8 mouse cellular contexts compared by ENCODE assay signal in genomic region chr15:79687175-79687574, GRCm38 (mm10). TPM values are rescaled to one million over a fixed set of nuclear protein-coding genes. Genes with fewer than 3 reads are reported as not detected.
DNase-seq lines count a peak whose midpoint lies in the region; TF ChIP-seq lines count a peak whose summit lies in the region.

No protein-coding gene starts in this region.

- peak overlapping the region; percentile 87 for H3K4me3 ChIP-seq in cerebellum, adult 2 months (replicated peaks; ENCODE audit: insufficient read depth, low read depth, low read length)

- TF ChIP-seq CTCF in cerebellum, adult 2 months (IDR thresholded peaks at IDR 0.05; ENCODE audit: borderline replicate concordance, insufficient read depth, low read depth, low read length) = no peak

- TF ChIP-seq POLR2A in cerebellum, adult 2 months (IDR thresholded peaks at IDR 0.05; ENCODE audit: borderline replicate concordance, insufficient read depth, low read length) = no peak

- DNase-seq in cerebellum, adult 2 months = no peak
- no peak for DNase-seq in cerebellum, postnatal 25 days
- DNase-seq in retina, postnatal 7 days (ENCODE audit: low read depth, low spot score) = peak; percentile 21
- DNase-seq in retina, postnatal 1 day = no peak
- DNase-seq in heart, postnatal 4 days = peak; percentile 66
- peak; percentile 12 for DNase-seq in lung, postnatal 25 days (ENCODE audit: low spot score)
- no peak for DNase-seq in spleen, adult 12 weeks (ENCODE audit: low spot score)
- no peak for DNase-seq in adrenal gland, adult 2 months

- no peaks in the 10 kb centered on the region for H3K27me3 ChIP-seq in cerebellum, adult 2 months (ENCODE audit: control insufficient read depth, insufficient read depth, low read length)

- peak overlapping the region; percentile 89 for H3K27ac ChIP-seq in cerebellum, adult 2 months (ENCODE audit: insufficient read depth, low read length)

- H3K4me1 ChIP-seq in cerebellum, adult 2 months (ENCODE audit: control insufficient read depth, insufficient read depth, low read length) = peaks cover 6% of the 10 kb centered on the region; the same call in 1 of the 2 replicates

- WGBS in cerebellum, adult 2 months = 0% methylated on average over 32 of the region's 33 CpGs

RNA-seq across cellular contexts. Expression of gene Josd1, which starts 0.5 kb away (rescaled TPM):
- polyA plus RNA-seq in cerebellum, adult 2 months (2012; rRNA removed) = 43.8 and 45.0 TPM in 2 replicates
- total RNA-seq in heart, postnatal 4 days (2021) = 10 to 100 TPM; 29.8 to 32.5 TPM
- 10 to 100 TPM; 29.1 to 30.1 TPM for total RNA-seq in adrenal gland, adult 2 months (2021)
- 33.8 and 38.2 TPM in 2 replicates for polyA plus RNA-seq in adrenal gland, adult 2 months (2012; rRNA removed)

RNA-seq across cellular contexts. Expression of gene Gtpbp1, which starts 3.5 kb away (rescaled TPM):
- 52.5 and 59.5 TPM in 2 replicates for polyA plus RNA-seq in cerebellum, adult 2 months (2012; rRNA removed)
- 10 to 100 TPM; 40.2 to 41.9 TPM for total RNA-seq in heart, postnatal 4 days (2021)
- total RNA-seq in adrenal gland, adult 2 months (2021) = 10 to 100 TPM; 29.2 to 32.5 TPM
- polyA plus RNA-seq in adrenal gland, adult 2 months (2012; rRNA removed) = 26.4 and 29.8 TPM in 2 replicates

RNA-seq across cellular contexts. Expression of gene Tomm22, which starts 16.5 kb away (rescaled TPM):
- 99.9 and 106 TPM in 2 replicates for polyA plus RNA-seq in cerebellum, adult 2 months (2012; rRNA removed)
- total RNA-seq in heart, postnatal 4 days (2021) = 100 to 1,000 TPM; 150 to 159 TPM
- total RNA-seq in adrenal gland, adult 2 months (2021) = 100 to 1,000 TPM in 1 of 2 experiments, 10 to 100 TPM in 1; 93.3 to 114 TPM
- polyA plus RNA-seq in adrenal gland, adult 2 months (2012; rRNA removed) = 11.0 and 13.7 TPM in 2 replicates

RNA-seq across cellular contexts. Expression of gene Cby1, which starts 28.2 kb away (rescaled TPM):
- polyA plus RNA-seq in cerebellum, adult 2 months (2012; rRNA removed) = 30.3 and 32.3 TPM in 2 replicates
- total RNA-seq in heart, postnatal 4 days (2021) = 10 to 100 TPM; 30.9 to 35.5 TPM
- total RNA-seq in adrenal gland, adult 2 months (2021) = 10 to 100 TPM; 14.0 to 26.9 TPM
- polyA plus RNA-seq in adrenal gland, adult 2 months (2012; rRNA removed) = 6.9 and 13.2 TPM in 2 replicates

RNA-seq across cellular contexts. Expression of gene Fam227a, which starts 28.4 kb away (rescaled TPM):
- polyA plus RNA-seq in cerebellum, adult 2 months (2012; rRNA removed) = 8.5 and 9.5 TPM in 2 replicates
- 1 to 10 TPM; 1.0 to 1.2 TPM for total RNA-seq in heart, postnatal 4 days (2021)
- 1 to 10 TPM; 1.3 to 1.6 TPM for total RNA-seq in adrenal gland, adult 2 months (2021)
- 0.43 and 0.61 TPM in 2 replicates for polyA plus RNA-seq in adrenal gland, adult 2 months (2012; rRNA removed)

Comparison
In these comparisons a context has a peak if more than half of its experiments do, and no peak if none do; other contexts are left out.
1. DNase-seq: peak in retina, postnatal 7 days (single experiment), heart, postnatal 4 days (single experiment) and lung, postnatal 25 days (single experiment); none in cerebellum, adult 2 months (0 of 2), cerebellum, postnatal 25 days (0 of 2), retina, postnatal 1 day (single experiment), spleen, adult 12 weeks (single experiment) and adrenal gland, adult 2 months (single experiment).